Mouse (Mus musculus) spleen, adult 2 months (tissue): ENCODE data around the gene Tacc2.

Source experiments
- CTCF ChIP-seq: fragments of 200-500 bp; IDR thresholded peaks from 2 replicates; pipeline ENCODE4 v1.5.1; 2011; ENCODE audit warnings: mild to moderate bottlenecking, inconsistent platforms; ENCODE audit not compliant: insufficient read depth, insufficient read length, insufficient replicate concordance; ENCODE audit errors: extremely low read depth
- POLR2A ChIP-seq: fragments of 200-500 bp; IDR thresholded peaks from 2 replicates; pipeline ENCODE4 v1.6.1; 2011; ENCODE audit warnings: low read depth, low read length, inconsistent platforms

- TF ChIP-seq POLR2A (no peak), CTCF (no peak)
Observed at GRCm38 (mm10) chr7:130606958-130607357, 29.7 kb downstream of the Tacc2 start.
